Mouse (Mus musculus) B cell, adult (primary cell): Measurements from ENCODE around the gene Nsf. TPM values are rescaled to one million over a fixed set of nuclear protein-coding genes. Genes with fewer than 3 reads are reported as not detected.

ENCODE experiments used
- total RNA-seq: library from RNA; stranded (reverse); gene quantifications from 4 replicates; pipeline ENCODE4 v1.2.4, GENCODE M21; 2023; ENCODE audit not compliant: inconsistent age

The Nsf gene
- 158 to 169 TPM (median 162 TPM) in 4 replicates for total RNA-seq

GRCm38 (mm10) chr11:103953896-103954292 is at the start of gene Nsf:
Gene Nsf, minus strand, starts transcription at chr11:103954056.

GRCm38 (mm10) chr11:103773387-103774227 is 180.2 kb downstream of the Nsf start, which contains the start of gene Wnt3:
Gene Wnt3, plus strand, starts transcription at chr11:103774150.

Other genes with a start within 250 kb of the Nsf start
- gene Wnt9b, start 204.2 kb downstream of the Nsf start, total RNA-seq: not detected in 4 replicates
- not detected in 4 replicates for gene Wnt3, start 179.9 kb downstream of the Nsf start, total RNA-seq
- gene Arf2, start 12.7 kb upstream of the Nsf start, total RNA-seq: 26.7 to 36.4 TPM (median 32.5 TPM) in 4 replicates
- gene Crhr1, start 178.8 kb upstream of the Nsf start, total RNA-seq: not detected in 4 replicates
- gene Sppl2c, start 232.3 kb upstream of the Nsf start, total RNA-seq: not detected in 4 replicates